Mouse (Mus musculus): Measurements from ENCODE around the gene Adck2. TPM values are rescaled to one million over a fixed set of nuclear protein-coding genes. Genes with fewer than 3 reads are reported as not detected.
A peak's percentile ranks its signal among the peaks of the same experiment; 100 is the strongest.

The Adck2 gene
- total RNA-seq, 4 experiments from 2014 or later = 9.4 to 15.7 (median 13.7) TPM

DNA sequence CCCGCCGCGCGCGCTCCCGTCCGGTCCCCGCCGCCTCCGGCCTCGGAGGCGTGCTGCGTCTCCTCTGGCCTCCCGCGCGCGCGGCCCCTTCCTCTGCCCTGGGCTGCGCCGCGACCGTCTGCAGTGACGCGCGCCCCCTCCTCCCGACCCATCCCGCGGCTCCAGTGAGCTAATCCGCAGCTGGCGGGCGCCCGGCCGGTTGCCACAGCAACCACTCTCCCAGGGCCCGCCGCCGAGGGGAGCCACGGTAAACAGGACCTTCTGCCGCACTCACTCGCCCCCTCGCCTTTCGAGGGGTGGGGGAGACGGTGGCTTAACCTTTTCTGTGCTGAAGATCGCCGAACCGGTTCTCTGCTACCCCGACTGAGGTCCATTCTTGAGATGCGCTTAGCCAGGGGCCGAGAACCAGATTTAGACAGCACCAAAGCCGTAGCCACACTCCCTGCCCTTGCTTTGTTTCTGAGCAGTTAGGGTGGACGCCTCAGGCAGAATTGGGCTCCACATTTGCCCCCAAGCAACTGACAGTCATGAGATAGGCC is 15.9 kb upstream of the Adck2 start, which contains the start of gene Dennd2a:
TSS of gene Dennd2a (minus strand) at position 145 of the 539 bp plus-strand sequence.
- peak; percentile 64 for DNase-seq (ENCODE audit: low spot score)

DNA sequence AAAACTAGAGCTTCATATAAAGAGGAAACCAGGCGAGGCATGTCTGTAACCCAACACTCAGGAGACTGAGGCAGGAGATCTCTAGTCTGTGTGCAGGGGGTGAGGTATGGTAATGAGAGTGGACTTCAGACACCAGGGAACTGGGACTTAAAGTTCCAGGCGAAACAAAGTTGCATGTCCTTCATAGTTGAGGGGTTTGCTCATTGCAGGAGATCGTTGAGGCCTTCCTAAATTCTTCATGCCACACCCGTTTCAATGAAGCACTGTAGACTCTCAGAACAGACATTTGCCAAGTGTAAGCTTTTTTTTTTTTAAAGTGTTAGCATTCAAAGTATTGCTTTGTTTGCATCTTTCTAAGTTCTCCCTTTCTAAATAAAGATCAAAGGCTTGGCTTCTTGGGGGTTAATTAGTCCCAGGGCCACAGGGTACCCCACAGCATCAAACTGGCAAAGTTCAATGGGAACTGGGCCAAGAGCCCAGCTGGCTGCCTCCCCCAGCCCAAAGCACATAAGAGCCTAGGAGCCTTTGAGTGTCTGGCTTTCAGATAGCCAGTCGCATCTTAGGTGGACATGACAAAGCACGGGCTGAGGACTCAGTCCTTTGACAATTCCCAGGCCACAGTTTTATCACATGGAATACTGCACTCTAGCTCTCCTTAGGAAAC is 14.3 kb upstream of the Adck2 start:
- no peak for DNase-seq (ENCODE audit: low spot score)

DNA sequence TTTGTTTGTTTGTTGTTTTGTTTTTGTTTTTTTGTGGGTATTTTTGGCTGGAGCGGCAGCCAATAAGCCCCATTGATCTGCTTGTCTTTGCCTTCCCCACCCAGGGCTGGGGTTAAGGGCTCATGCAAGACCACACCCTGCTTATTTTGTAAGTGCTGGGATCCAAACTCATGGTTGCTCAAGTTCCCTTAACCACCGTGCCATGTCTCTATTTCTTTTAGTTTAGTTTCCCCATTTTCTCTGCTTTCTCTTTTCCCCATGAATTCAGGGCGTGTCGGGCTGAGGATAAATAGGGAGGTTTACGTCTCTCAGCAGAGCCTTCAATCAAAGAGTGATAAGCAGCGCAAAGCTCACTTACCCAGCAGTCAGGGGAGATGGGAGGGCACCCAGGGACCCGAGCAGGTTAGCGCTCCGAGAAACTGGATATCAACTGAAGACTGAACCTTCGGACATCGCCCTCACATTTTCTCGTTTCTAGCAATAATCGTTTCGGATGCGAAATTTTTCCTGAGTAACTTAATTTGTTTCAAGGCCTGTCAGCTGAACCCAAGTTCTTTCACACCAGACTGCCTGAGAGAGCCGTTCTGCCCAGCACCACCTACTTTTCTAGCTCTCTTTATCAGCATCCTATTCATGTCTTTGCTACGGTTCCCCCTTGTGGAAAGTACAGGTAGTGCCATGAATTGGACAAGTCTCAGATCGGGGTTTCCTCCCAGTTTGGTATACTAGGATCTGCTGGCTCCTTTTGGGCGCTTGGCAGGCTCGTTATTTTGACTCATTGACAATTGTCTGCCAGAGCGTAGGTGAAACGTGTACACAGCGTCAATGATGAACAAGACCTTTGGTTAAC is 11.3 kb upstream of the Adck2 start:
- peak; percentile 89 for DNase-seq (ENCODE audit: low spot score)

DNA sequence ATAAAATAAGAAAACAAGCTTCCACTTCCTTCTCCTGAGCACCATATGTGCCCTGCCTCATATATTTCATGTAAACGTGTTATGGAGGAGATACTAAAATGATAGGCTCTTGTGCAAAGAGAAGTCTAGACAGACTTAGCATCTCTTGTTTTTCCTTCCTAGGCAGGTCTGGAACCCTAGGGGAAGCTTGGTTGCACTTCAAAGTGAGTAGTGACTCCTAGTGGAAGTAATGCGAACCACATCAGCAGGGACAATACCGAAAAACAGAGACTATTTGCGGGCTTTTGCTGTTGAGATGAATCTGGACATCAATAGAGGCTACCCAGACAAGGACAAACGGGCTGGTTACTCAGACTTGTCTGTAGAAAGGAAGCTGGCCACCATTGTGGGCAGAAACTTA is 6.1 kb upstream of the Adck2 start:
- DNase-seq (ENCODE audit: low spot score) = no peak

DNA sequence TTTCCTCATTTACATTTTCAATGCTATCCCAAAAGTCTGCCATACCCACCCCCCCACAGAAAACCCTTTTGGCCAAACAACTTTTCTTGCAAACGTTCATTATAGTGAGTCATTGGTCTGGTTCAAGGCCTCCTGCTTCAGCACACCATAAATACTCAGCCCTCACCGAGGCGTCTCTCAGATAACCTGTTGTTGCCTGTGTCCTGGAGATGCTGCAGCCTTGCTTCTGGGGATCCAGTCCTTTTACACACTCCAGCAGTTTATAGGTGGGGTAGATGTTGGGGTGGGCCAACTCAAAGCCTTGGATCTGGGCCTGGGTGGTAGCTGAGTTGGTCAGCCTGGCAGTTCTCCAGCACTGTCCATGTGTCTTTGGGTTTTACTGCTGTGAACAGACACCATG is 3.2 kb upstream of the Adck2 start:
- no peak for DNase-seq (ENCODE audit: low spot score)

DNA sequence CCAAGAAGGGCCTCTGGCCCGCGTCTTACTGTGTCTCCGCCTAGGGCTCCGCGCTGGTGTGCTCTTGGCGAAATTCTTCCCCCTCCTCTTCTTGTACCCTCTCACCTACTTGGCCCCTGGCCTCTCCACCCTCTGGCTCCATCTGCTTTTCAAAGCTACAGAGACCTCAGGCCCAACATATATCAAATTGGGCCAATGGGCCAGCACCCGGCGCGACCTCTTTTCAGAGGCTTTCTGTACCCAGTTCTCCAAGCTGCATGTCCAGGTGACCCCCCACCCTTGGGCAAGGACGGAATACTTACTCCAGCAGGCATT is 839 bp downstream of the Adck2 start:
- DNase-seq (ENCODE audit: low spot score) = no peak

DNA sequence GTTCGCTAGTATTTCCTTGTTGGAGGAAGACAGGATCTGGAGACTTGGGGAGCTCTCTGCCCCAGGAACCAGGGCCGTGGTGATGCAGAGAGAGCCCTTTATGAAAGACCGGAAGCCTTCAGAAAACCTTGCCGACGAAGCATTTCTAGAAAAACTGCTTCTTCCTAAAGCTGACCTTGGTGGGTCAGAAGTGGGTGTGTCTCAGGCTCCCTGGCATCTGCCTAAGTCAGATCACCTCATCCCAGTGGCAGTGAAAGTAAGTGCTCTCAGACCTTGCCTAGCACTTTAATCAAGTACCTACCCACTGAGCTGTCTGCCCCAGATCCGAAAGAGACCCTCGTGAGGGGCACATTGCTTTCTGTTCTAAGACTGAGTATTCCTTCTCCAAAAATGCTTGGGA is 1.3 kb downstream of the Adck2 start:
- DNase-seq (ENCODE audit: low spot score) = no peak

DNA sequence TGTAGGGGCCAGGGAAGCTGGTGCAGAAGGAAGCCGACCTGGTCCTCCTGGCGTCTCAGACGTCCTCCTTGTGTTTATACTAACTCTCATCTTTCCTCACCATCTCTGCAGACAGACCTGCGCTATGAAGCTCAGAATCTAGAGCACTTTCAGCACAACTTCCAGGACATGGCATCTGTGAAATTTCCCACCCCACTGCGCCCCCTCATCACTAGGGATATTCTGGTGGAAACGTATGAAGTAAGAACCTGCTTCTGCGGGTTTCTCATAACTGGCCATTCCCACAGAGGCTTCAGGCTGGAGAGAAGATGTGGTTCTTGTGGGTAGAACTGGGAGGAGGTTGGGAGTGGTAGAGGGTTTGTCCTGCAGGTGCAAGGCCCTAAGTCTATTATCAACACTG is 5.9 kb downstream of the Adck2 start:
- DNase-seq (ENCODE audit: low spot score) = no peak

DNA sequence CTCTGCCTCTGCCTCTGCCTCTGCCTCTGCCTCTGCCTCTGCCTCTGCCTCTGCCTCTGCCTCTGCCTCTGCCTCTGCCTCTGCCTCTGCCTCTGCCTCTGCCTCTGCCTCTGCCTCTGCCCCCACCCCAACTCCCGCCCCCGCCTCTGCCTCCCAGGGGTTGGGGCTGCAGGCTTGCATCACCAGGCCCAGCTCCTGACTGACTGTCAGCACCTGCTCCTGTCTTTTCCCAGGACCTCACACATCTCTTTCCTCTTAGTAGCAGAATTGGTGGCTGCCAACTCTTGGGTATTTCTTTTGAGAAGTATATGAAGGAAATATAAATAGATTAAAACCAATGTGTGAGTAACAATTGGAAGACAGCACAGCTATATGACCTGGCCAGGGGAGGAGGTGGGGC is 6.9 kb downstream of the Adck2 start:
- DNase-seq (ENCODE audit: low spot score) = no peak

DNA sequence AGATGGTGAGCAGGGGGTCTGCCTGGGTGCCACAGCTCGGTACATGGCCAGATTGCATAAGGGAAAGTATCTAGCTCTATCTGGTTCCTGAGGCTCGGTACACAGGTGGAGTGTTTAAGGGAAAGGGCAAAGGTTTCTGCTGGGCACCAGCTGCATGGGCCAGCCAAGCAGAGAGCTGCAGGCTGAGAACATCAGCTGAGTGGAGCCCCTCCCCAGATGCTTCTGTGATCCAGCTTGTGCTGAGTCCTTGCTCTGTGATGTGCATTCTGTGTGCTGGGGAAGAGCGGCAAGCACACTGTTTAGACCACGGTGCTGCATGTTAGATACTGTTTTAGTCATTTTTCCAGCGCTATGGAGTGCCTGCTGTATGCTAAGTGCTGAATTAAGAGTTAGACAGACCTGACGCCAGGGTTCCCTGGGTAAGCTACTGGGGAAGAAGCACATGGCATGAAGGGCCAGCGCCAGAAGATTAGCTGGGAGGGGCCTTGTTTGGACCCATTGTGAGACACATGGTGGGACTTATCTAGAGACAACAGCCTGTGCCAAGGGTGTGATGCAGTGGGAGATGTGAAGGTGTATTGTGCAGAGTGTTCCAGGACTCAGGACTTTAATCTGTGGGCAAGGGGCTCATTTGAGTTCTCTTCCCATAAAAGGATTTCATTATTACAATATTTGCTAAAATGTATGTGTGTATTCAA is 7.6 kb downstream of the Adck2 start:
- no peak for DNase-seq (ENCODE audit: low spot score)

DNA sequence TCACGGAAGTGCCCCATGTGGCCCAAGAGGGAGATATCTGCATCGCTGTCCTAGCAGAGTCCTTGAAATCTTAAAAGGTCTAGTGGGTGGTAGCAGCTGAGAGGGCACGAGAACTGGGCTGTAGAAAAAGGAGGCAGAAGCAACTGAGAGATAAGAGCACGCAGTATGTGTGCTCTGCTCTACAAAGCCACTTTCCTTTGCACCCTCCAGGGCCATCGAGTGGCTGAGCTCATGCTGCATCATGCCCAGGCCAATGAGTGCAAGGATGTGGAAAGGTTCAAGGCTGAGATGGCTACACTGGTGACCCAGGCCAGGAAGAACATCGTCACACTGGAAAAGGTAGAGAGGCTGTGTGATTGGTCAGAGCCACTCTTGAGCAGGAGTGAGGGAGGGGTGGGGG is 11.8 kb downstream of the Adck2 start, which contains the start of gene Gm42420:
TSS of gene Gm42420 (plus strand) at position 237 of the 400 bp plus-strand sequence.
- no peak for DNase-seq (ENCODE audit: low spot score)

DNA sequence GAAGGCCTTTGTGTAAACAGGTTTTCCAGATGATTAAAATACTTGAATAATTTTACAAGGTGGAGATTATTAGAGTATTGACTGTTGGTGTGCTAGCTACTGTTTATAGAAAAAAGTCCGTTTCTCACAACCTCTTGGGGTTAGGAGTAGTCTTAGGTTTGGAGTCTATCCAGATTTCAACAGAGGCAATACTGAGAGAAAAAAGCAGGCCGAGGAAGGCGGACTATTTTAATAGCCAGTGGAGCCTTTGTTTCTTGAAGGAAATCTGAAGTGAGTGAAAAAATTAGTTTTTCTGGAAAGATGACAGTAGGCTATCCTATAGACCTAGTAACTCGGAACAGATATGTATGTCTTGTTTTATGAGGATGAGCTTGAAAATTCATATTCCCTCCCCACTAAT is 17.8 kb downstream of the Adck2 start:
- no peak for DNase-seq (ENCODE audit: low spot score)

DNA sequence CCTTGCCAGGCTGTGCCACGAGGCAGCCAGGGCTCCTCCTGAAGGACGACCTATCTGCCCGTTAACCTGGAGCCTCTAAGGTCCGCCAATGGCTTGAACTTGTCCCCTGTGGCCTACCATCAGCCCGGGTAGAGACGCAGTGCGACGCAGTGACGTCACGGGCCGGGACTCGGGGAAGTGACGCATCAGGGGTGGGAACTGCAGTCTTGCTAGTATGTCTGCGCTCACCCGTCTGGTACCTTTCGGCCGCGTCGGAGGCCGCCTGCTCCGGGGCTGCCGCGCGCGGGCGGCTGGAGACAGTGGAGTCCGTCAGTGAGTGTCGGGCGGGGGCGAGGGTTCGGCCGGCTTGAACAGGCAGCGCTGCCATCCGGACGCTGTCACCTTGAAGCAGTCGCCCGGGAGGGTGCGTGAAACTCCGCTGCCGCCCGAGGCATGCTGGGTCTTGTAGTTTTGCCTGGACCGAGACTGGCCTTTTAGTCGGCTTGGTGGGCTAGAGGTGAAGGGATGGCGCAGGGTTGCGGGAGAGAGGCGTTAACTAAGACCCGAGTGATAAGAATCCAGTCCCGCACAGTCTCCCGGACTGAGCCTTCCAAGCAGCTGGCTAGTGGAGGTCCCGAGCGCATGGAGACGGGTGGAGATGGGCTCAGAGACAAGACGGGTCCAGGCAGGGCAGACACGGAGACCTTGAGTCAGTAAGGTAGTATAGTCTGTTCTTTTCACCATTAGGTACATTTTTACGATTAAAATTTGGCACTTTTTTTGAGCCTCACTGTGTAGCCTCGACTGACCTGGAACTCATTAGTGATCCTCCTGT is 18.9 kb downstream of the Adck2 start, which contains the start of gene Ndufb2:
TSS of gene Ndufb2 (plus strand) at position 174 of the 814 bp plus-strand sequence.
- DNase-seq (ENCODE audit: low spot score) = peak; percentile 96

DNA sequence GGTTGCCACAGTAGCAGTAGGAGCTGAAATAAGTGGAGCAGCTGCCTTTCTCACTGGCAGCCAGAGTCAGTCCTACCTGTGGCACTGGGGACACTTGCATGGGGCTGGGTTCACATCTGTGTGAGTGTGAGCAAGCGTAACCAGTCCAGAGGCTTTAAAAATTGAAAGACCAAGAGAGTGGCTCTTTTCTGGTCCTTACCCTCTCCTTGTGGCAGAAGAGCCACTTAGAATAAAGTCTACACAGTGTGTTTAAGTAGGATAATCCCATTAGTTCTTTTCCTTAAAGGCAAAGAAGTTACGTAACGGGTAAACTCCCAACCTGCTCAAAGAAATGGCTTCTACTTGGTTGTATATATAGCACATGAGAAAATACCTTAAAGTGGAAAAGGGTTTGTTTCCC is 27.2 kb downstream of the Adck2 start:
- no peak for DNase-seq (ENCODE audit: low spot score)

DNA sequence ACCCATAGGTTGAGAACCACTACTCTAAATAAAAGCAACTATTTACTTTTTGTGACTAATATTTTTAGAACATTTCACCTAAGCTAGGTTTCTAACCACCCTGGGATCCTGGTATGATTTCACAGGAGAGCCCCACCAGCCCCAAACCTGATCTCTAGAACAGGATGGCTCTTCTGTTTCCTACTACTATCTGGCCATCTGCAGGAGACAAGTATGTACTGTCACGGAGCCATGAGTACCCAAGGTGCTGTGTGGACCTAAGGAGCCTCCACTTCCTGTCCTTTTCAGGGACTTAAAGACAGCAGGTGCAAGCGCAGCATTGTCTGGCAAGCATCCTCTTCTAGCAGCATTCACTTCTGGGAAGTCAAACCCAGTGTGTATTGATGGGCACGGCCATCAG is 28.2 kb downstream of the Adck2 start:
- DNase-seq (ENCODE audit: low spot score) = no peak

DNA sequence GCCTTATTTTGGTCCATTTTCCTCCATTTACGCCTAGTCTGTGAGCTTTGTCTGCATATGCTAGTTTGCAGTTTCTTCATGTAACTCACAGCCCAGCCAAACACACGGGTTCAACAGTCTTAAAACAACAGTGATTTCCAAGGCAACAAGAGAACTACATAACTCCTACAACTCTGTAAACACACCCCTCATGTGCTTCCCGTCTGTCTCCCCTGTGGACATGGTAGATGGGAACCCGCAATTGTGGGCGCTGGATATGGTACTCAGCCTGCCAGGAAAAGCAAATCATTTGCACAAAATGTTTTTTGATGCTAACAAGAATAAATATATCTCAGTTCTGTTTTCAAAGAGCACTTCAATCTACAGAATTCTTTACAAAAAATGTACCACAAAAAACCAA is 30.9 kb downstream of the Adck2 start:
- DNase-seq (ENCODE audit: low spot score) = no peak

DNA sequence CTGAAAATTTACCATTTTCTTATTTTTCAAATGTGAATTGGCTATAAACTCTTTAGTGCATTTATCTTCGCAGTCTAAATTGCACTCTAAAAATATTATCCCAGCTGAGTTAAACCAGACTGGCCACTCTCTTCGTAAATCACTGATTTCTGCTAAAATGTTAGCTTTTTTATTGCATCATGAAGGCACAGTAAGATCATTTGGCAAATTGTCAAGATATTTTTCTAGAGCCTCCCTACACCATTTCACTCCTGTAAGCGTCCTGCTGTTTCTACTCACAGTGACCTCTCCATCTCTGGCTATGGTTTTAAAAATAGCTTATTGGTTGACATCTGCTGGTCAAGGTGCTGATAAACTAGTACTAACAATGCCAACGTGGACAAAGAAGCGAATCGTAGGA is 32.4 kb downstream of the Adck2 start:
- no peak for DNase-seq (ENCODE audit: low spot score)

DNA sequence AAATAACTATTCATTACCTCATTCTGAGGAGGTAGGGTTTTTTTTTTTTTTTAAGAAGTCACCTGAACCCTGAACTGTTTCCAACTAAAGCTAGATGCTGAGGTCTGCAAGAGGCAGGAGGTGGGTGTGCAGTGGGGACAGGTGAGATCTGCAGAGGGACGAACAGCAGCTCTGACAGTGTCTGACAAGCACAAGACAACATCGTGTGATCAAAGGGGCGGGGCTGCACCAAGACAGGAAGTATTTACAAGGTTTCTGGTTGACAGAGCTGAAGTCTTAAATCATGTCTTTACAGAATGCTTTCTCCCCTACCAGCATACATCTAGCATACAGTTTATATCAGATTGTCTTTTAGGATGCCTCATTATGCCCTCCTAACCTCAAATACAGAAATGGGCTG is 33.2 kb downstream of the Adck2 start:
- DNase-seq (ENCODE audit: low spot score) = no peak

DNA sequence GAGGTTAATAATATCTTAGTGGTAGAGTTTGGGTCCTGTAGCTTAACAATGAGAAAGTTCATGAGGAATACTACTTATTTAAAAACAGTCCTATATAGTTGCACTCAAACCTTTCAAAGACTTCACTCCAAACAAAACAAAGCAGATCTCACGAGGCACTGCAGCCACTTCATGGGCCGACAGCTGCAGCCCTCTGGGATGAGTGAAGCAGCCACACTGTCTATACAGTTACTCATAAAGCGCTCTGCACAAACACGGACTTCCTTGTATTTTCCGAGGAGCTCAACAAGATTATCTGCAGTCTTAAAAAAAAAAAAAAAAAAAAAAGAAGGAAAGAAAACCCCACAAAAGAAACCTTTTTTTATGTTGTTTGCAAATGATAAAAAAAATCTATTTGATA is 33.7 kb downstream of the Adck2 start:
- no peak for DNase-seq (ENCODE audit: low spot score)

DNA sequence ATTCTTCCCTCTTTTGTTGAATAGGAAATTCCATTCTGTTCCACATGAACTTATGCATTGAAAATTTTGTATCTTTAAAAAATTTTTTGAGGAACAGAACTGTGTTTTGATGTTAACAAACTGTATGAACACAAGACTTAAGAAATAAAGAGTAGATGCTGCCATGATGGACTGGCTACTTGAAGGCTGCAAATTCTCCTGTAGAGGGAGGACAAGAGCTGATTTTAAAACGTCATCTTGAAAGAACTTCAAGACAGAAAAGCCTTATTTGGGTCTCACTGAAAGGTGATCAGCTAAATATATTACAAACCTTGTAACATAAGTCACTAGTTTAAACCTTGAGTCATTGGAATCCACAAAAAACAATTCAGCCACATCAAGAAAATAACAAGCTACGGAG is 36.5 kb downstream of the Adck2 start:
- DNase-seq (ENCODE audit: low spot score) = no peak

DNA sequence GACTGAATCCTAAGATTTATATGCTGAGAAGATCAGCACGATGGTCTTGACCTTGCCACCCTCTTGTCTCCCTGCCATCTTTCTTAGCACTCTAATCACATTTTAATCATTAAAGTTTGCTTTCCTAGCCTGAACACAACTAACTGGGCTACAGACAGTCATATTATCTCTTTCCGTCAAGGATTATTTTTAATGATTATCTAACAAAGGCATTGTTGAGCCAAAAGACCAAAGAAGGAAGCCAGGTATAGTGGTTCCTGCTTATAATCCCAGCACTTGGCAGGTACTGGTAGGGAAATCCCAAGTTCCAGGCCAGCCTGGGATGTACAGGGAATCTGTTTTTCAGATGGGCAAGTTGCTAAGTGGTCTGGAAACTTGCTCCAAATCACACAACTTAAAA is 37.6 kb downstream of the Adck2 start:
- DNase-seq (ENCODE audit: low spot score) = no peak
